Mouse (Mus musculus) stomach, embryonic 14.5 days (tissue): Measurements from ENCODE around the gene Prdx2. TPM values are rescaled to one million over a fixed set of nuclear protein-coding genes. Genes with fewer than 3 reads are reported as not detected.

Experiments
- ATAC-seq: fragments of 200-750 bp; cut with Nextera tagmentation; 2 replicates; pipeline ENCODE4 v1.8.0; 2017; ENCODE audit warnings: low read depth, moderate TSS enrichment; ENCODE audit not compliant: insufficient number of reproducible peaks, insufficient read depth, low FRiP score
- H3K27ac ChIP-seq: fragments of 300-500 bp; sonication (generic); 2 replicates; pipeline ENCODE4 v1.5.1; 2014; ENCODE audit warnings: mild to moderate bottlenecking, low read length, moderate library complexity, mixed read lengths
- H3K27me3 ChIP-seq: fragments of 300-500 bp; sonication (generic); 2 replicates; pipeline ENCODE4 v1.6.1; 2014; ENCODE audit warnings: low read length, control low read depth, mixed read lengths; ENCODE audit not compliant: control insufficient read depth, insufficient read depth
- H3K36me3 ChIP-seq: fragments of 300-500 bp; sonication (generic); 2 replicates; pipeline ENCODE4 v1.6.1; 2014; ENCODE audit warnings: mild to moderate bottlenecking, control low read depth, low read length, moderate library complexity, mixed read lengths; ENCODE audit not compliant: control insufficient read depth, insufficient read depth
- H3K4me1 ChIP-seq: fragments of 300-500 bp; sonication (generic); 2 replicates; pipeline ENCODE4 v1.6.1; 2014; ENCODE audit warnings: low read length, control low read depth, mixed read lengths; ENCODE audit not compliant: control insufficient read depth, insufficient read depth
- H3K4me2 ChIP-seq: fragments of 300-500 bp; sonication (generic); replicated peaks from 2 replicates; pipeline ENCODE4 v1.6.1; 2014; ENCODE audit warnings: low read depth, low read length, control low read depth
- H3K4me3 ChIP-seq: fragments of 300-500 bp; sonication (generic); 2 replicates; pipeline ENCODE4 v1.5.1; 2014; ENCODE audit warnings: low read depth, low read length, control low read depth
- H3K9ac ChIP-seq: fragments of 300-500 bp; sonication (generic); replicated peaks from 2 replicates; pipeline ENCODE4 v1.6.1; 2014; ENCODE audit warnings: low read depth, mild to moderate bottlenecking, control low read depth, low read length, moderate library complexity, mixed read lengths
- H3K9me3 ChIP-seq: fragments of 300-500 bp; sonication (generic); 2 replicates; pipeline ENCODE4 v1.6.1; 2016; ENCODE audit warnings: low read depth, low read length, control low read depth; ENCODE audit not compliant: control insufficient read depth
- WGBS: fragments of 180-500 bp; shearing (Covaris S2); extraction: QIAGEN DNeasy Blood & Tissue Kit; methylation state at CpG from one replicate; pipeline ENCODE4 v1.1.7; 2014; 5-methylcytosine and 5-hydroxymethylcytosine counted together
- microRNA-seq: library from miRNA; unstranded; fragments of <30 nt; microRNA quantifications from one replicate; pipeline ENCODE4, GENCODE M21; 2016
- polyA plus RNA-seq: library from polyadenylated mRNA; unstranded; fragments of >200 nt; fragmentation: Nextera tagmentation; extraction: Ambion mirVana; gene quantifications from 2 replicates; pipeline ENCODE4 v1.2.1, GENCODE M21; 2014

The Prdx2 gene
- polyA plus RNA-seq, 1 experiment from 2014 or later, result 888 TPM

- 55% methylated on average over 10 of the region's 10 CpGs for WGBS
- Histone ChIP-seq H3K36me3 (peaks cover 31% of the 10 kb centered on the region), H3K9ac (no peak overlapping the region), H3K27ac (0 out of 2 replicates have a peak overlapping the region, but pooled peaks have one; percentile 33), H3K9me3 (no peaks in the 10 kb centered on the region), H3K4me3 (no peak overlapping the region), H3K4me2 (no peak overlapping the region), H3K4me1 (peaks cover 4% of the 10 kb centered on the region; the same call in 1 of the 2 replicates), H3K27me3 (0 out of 2 replicates have a peak, but pooled peaks cover 4% of the 10 kb centered on the region)
- ATAC-seq, result no peak
Observed at GRCm38 (mm10) chr8:85016724-85017123, 47.3 kb downstream of the Prdx2 start.

GRCm38 (mm10) chr8:85017209-85017608 is 47.8 kb downstream of the Prdx2 start:
- WGBS, result 49% methylated on average over 5 of the region's 5 CpGs
- H3K4me1 ChIP-seq, result peaks cover 4% of the 10 kb centered on the region; the same call in 1 of the 2 replicates
- no peak overlapping the region for H3K4me3 ChIP-seq
- peaks cover 36% of the 10 kb centered on the region for H3K36me3 ChIP-seq
- ATAC-seq, result no peak
- H3K27ac ChIP-seq, result peak overlapping the region; percentile 33; the same call in 1 of the 2 replicates
- no peaks in the 10 kb centered on the region for H3K9me3 ChIP-seq
- H3K9ac ChIP-seq, result no peak overlapping the region
- 0 out of 2 replicates have a peak, but pooled peaks cover 3% of the 10 kb centered on the region for H3K27me3 ChIP-seq
- no peak overlapping the region for H3K4me2 ChIP-seq

- H3K27ac ChIP-seq, result no peak overlapping the region
- WGBS, result 100% methylated on average over 3 of the region's 3 CpGs
- H3K9ac ChIP-seq, result no peak overlapping the region
- no peak for ATAC-seq
- no peaks in the 10 kb centered on the region for H3K9me3 ChIP-seq
- H3K27me3 ChIP-seq, result no peaks in the 10 kb centered on the region
- H3K4me1 ChIP-seq, result peaks cover 15% of the 10 kb centered on the region
- peaks cover 48% of the 10 kb centered on the region for H3K36me3 ChIP-seq
- no peak overlapping the region for H3K4me3 ChIP-seq
- H3K4me2 ChIP-seq, result no peak overlapping the region
Observed at GRCm38 (mm10) chr8:85021514-85022055, 52.2 kb downstream of the Prdx2 start.

DNA sequence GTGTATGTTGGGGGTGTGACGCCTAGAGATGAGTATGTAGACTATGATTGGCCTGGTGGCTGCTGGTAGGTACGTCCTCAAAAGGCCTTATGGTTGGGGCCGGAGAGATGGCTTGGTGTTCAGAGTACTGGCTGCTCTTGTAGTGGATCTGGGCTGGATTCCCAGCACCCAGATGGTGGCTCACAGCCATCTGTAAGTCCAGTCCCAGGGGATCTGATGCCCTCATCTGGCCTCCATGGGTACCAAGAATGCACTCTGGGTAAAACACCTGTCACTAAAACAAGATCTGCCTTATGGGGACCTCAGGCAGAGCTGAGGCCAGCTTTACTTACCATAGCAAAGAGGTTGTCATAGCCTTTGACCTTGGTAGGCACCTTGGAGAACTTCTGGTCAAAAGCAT is 54.5 kb downstream of the Prdx2 start:
- H3K4me3 ChIP-seq, result no peak overlapping the region
- H3K27me3 ChIP-seq, result no peaks in the 10 kb centered on the region
- peaks cover 40% of the 10 kb centered on the region for H3K36me3 ChIP-seq
- no peak overlapping the region for H3K9ac ChIP-seq
- 97% methylated on average over 3 of the region's 3 CpGs for WGBS
- no peaks in the 10 kb centered on the region for H3K9me3 ChIP-seq
- H3K4me1 ChIP-seq, result peaks cover 24% of the 10 kb centered on the region
- no peak overlapping the region for H3K4me2 ChIP-seq
- ATAC-seq, result no peak
- H3K27ac ChIP-seq, result no peak overlapping the region

Small RNA genes lying within 50 kb of the gene (microRNA-seq; reads per million reads assigned to microRNA genes)
- not detected for gene Gm24197

Other genes with a start within 250 kb of the Prdx2 start
- 2.8 and 5.0 TPM in 2 replicates for gene G430095P16Rik, start 246.6 kb upstream of the Prdx2 start, polyA plus RNA-seq
- gene Nfix, start 169.2 kb upstream of the Prdx2 start, polyA plus RNA-seq, result 37.8 and 40.5 TPM in 2 replicates
- 7.1 and 7.6 TPM in 2 replicates for gene Dand5, start 146.8 kb upstream of the Prdx2 start, polyA plus RNA-seq
- 49.5 and 50.5 TPM in 2 replicates for gene Gadd45gip1, start 138.1 kb upstream of the Prdx2 start, polyA plus RNA-seq
- gene Rad23a, start 128.9 kb upstream of the Prdx2 start, polyA plus RNA-seq, result 119 and 125 TPM in 2 replicates
- gene Calr, start 122.7 kb upstream of the Prdx2 start, polyA plus RNA-seq, result 669 and 791 TPM in 2 replicates
- gene Farsa, start 112.6 kb upstream of the Prdx2 start, polyA plus RNA-seq, result 83.7 and 88.9 TPM in 2 replicates
- 65.4 and 77.8 TPM in 2 replicates for gene Syce2, start 97.5 kb upstream of the Prdx2 start, polyA plus RNA-seq
- 29.3 and 30.8 TPM in 2 replicates for gene Gcdh, start 75.7 kb upstream of the Prdx2 start, polyA plus RNA-seq
- 2.3 and 2.4 TPM in 2 replicates for gene Klf1, start 67.7 kb upstream of the Prdx2 start, polyA plus RNA-seq
- 14.7 and 17.9 TPM in 2 replicates for gene Dnase2a, start 61.0 kb upstream of the Prdx2 start, polyA plus RNA-seq
- gene Mast1, start 32.2 kb upstream of the Prdx2 start, polyA plus RNA-seq, result 2.2 and 3.2 TPM in 2 replicates
- 0.20 TPM in 1 of 2 replicates, not detected in the other for gene Rtbdn, start 22.6 kb upstream of the Prdx2 start, polyA plus RNA-seq
- not detected in 2 replicates for gene Gm49661, start 154 bp upstream of the Prdx2 start, polyA plus RNA-seq
- 114 and 125 TPM in 2 replicates for gene Rnaseh2a, start 180 bp downstream of the Prdx2 start, polyA plus RNA-seq
- gene Junb, start 9.1 kb downstream of the Prdx2 start, polyA plus RNA-seq, result 16.9 and 23.4 TPM in 2 replicates
- gene Hook2, start 21.0 kb downstream of the Prdx2 start, polyA plus RNA-seq, result 34.5 and 34.6 TPM in 2 replicates
- gene Best2, start 44.9 kb downstream of the Prdx2 start, polyA plus RNA-seq, result 0.29 and 0.38 TPM in 2 replicates
- gene Asna1, start 55.7 kb downstream of the Prdx2 start, polyA plus RNA-seq, result 101 and 103 TPM in 2 replicates
- gene Trir, start 57.2 kb downstream of the Prdx2 start, polyA plus RNA-seq, result 132 and 136 TPM in 2 replicates
- 19.0 and 26.5 TPM in 2 replicates for gene Tnpo2, start 67.3 kb downstream of the Prdx2 start, polyA plus RNA-seq
- gene Fbxw9, start 90.5 kb downstream of the Prdx2 start, polyA plus RNA-seq, result 31.9 and 32.6 TPM in 2 replicates
- gene Gm5741, start 98.4 kb downstream of the Prdx2 start, polyA plus RNA-seq, result not detected in 2 replicates
- 51.9 and 53.9 TPM in 2 replicates for gene Dhps, start 102.2 kb downstream of the Prdx2 start, polyA plus RNA-seq
- gene Wdr83os, start 111.2 kb downstream of the Prdx2 start, polyA plus RNA-seq, result 144 and 153 TPM in 2 replicates
- 45.0 and 46.4 TPM in 2 replicates for gene Wdr83, start 111.7 kb downstream of the Prdx2 start, polyA plus RNA-seq
- 41.5 and 45.9 TPM in 2 replicates for gene Man2b1, start 113.7 kb downstream of the Prdx2 start, polyA plus RNA-seq
- 1.7 and 2.9 TPM in 2 replicates for gene Zfp791, start 153.5 kb downstream of the Prdx2 start, polyA plus RNA-seq
- gene Cks1brt, start 182.3 kb downstream of the Prdx2 start, polyA plus RNA-seq, result not detected in 2 replicates